Mouse (Mus musculus): Measurements from ENCODE around the gene Gm5741. TPM values are rescaled to one million over a fixed set of nuclear protein-coding genes. Genes with fewer than 3 reads are reported as not detected.

Gene Gm5741
- polyA plus RNA-seq, 1 experiment = 1.9 TPM

- DNase-seq (ENCODE audit: low read depth) = no peak
Observed at GRCm38 (mm10) chr8:85027922-85028321, 39.9 kb downstream of the Gm5741 start.

GRCm38 (mm10) chr8:85027516-85027855 lies 40.3 kb downstream of the Gm5741 start:
- no peak for DNase-seq (ENCODE audit: low read depth)

GRCm38 (mm10) chr8:85026670-85027515 lies 40.9 kb downstream of the Gm5741 start, which contains the start of gene Trir:
TSS of gene Trir (plus strand) at chr8:85026823.
- no peak for DNase-seq (ENCODE audit: low read depth)

- DNase-seq (ENCODE audit: low read depth) = no peak
Observed at GRCm38 (mm10) chr8:85025098-85025932, 42.5 kb downstream of the Gm5741 start, which contains the start of gene Asna1. TSS of gene Asna1 (minus strand) at chr8:85025281.

- DNase-seq (ENCODE audit: low read depth) = no peak
Observed at GRCm38 (mm10) chr8:85023846-85024245, 43.9 kb downstream of the Gm5741 start.

GRCm38 (mm10) chr8:85021514-85022055 lies 46.2 kb downstream of the Gm5741 start:
- no peak for DNase-seq (ENCODE audit: low read depth)

Other genes with a start within 250 kb of the Gm5741 start
- 3.7 and 5.3 TPM in 2 replicates for gene Dand5, start 245.2 kb downstream of the Gm5741 start, polyA plus RNA-seq (2012; rRNA removed)
- 14.6 and 21.4 TPM in 2 replicates for gene Gadd45gip1, start 236.5 kb downstream of the Gm5741 start, polyA plus RNA-seq (2012; rRNA removed)
- gene Rad23a, start 227.3 kb downstream of the Gm5741 start, polyA plus RNA-seq (2012; rRNA removed) = 75.1 and 88.9 TPM in 2 replicates
- 563 and 854 TPM in 2 replicates for gene Calr, start 221.0 kb downstream of the Gm5741 start, polyA plus RNA-seq (2012; rRNA removed)
- gene Farsa, start 211.0 kb downstream of the Gm5741 start, polyA plus RNA-seq (2012; rRNA removed) = 44.7 and 52.1 TPM in 2 replicates
- 3.3 and 3.7 TPM in 2 replicates for gene Syce2, start 195.9 kb downstream of the Gm5741 start, polyA plus RNA-seq (2012; rRNA removed)
- 102 and 104 TPM in 2 replicates for gene Gcdh, start 174.1 kb downstream of the Gm5741 start, polyA plus RNA-seq (2012; rRNA removed)
- gene Klf1, start 166.1 kb downstream of the Gm5741 start, polyA plus RNA-seq (2012; rRNA removed) = 0.67 and 0.69 TPM in 2 replicates
- 29.5 and 30.8 TPM in 2 replicates for gene Dnase2a, start 159.4 kb downstream of the Gm5741 start, polyA plus RNA-seq (2012; rRNA removed)
- 0.56 and 0.66 TPM in 2 replicates for gene Mast1, start 130.6 kb downstream of the Gm5741 start, polyA plus RNA-seq (2012; rRNA removed)
- not detected in 2 replicates for gene Rtbdn, start 121.0 kb downstream of the Gm5741 start, polyA plus RNA-seq (2012; rRNA removed)
- gene Gm49661, start 98.5 kb downstream of the Gm5741 start, polyA plus RNA-seq (2012; rRNA removed) = 3.3 and 6.8 TPM in 2 replicates
- gene Prdx2, start 98.4 kb downstream of the Gm5741 start, polyA plus RNA-seq (2012; rRNA removed) = 191 and 202 TPM in 2 replicates
- 44.0 and 58.8 TPM in 2 replicates for gene Rnaseh2a, start 98.2 kb downstream of the Gm5741 start, polyA plus RNA-seq (2012; rRNA removed)
- gene Junb, start 89.3 kb downstream of the Gm5741 start, polyA plus RNA-seq (2012; rRNA removed) = 37.2 and 42.8 TPM in 2 replicates
- gene Hook2, start 77.4 kb downstream of the Gm5741 start, polyA plus RNA-seq (2012; rRNA removed) = 16.5 and 24.7 TPM in 2 replicates
- gene Best2, start 53.5 kb downstream of the Gm5741 start, polyA plus RNA-seq (2012; rRNA removed) = not detected in 2 replicates
- gene Asna1, start 42.7 kb downstream of the Gm5741 start, polyA plus RNA-seq (2012; rRNA removed) = 154 and 168 TPM in 2 replicates
- 64.2 and 100 TPM in 2 replicates for gene Trir, start 41.2 kb downstream of the Gm5741 start, polyA plus RNA-seq (2012; rRNA removed)
- gene Tnpo2, start 31.1 kb downstream of the Gm5741 start, polyA plus RNA-seq (2012; rRNA removed) = 84.8 and 89.2 TPM in 2 replicates
- gene Fbxw9, start 7.9 kb downstream of the Gm5741 start, polyA plus RNA-seq (2012; rRNA removed) = 56.8 and 59.4 TPM in 2 replicates
- gene Dhps, start 3.8 kb upstream of the Gm5741 start, polyA plus RNA-seq (2012; rRNA removed) = 44.5 and 48.3 TPM in 2 replicates
- gene Wdr83os, start 12.8 kb upstream of the Gm5741 start, polyA plus RNA-seq (2012; rRNA removed) = 170 and 198 TPM in 2 replicates
- gene Wdr83, start 13.3 kb upstream of the Gm5741 start, polyA plus RNA-seq (2012; rRNA removed) = 33.8 and 35.7 TPM in 2 replicates
- gene Man2b1, start 15.3 kb upstream of the Gm5741 start, polyA plus RNA-seq (2012; rRNA removed) = 133 and 184 TPM in 2 replicates
- 2.5 and 2.7 TPM in 2 replicates for gene Zfp791, start 55.1 kb upstream of the Gm5741 start, polyA plus RNA-seq (2012; rRNA removed)
- gene Cks1brt, start 83.9 kb upstream of the Gm5741 start, polyA plus RNA-seq (2012; rRNA removed) = not detected in 2 replicates
- not detected in 2 replicates for gene Olfr371, start 158.0 kb upstream of the Gm5741 start, polyA plus RNA-seq (2012; rRNA removed)
- gene Orc6, start 231.7 kb upstream of the Gm5741 start, polyA plus RNA-seq (2012; rRNA removed) = 13.8 and 15.0 TPM in 2 replicates
- gene Vps35, start 231.8 kb upstream of the Gm5741 start, polyA plus RNA-seq (2012; rRNA removed) = 30.7 and 33.1 TPM in 2 replicates